Mouse (Mus musculus) midbrain, embryonic 16.5 days (tissue): ENCODE data around the gene Cd244a. TPM values are rescaled to one million over a fixed set of nuclear protein-coding genes. Genes with fewer than 3 reads are reported as not detected.

Experiments used
- ATAC-seq: fragments of 200-750 bp; cut with Nextera tagmentation; 2 replicates; pipeline ENCODE4 v1.8.0; 2017; ENCODE audit warnings: moderate TSS enrichment
- H3K27ac ChIP-seq: fragments of 300-500 bp; sonication (generic); 2 replicates; pipeline ENCODE4 v1.5.1; 2014; ENCODE audit warnings: mild to moderate bottlenecking, low read length, mixed read lengths
- H3K27me3 ChIP-seq: fragments of 300-500 bp; sonication (generic); 2 replicates; pipeline ENCODE4 v1.6.1; 2014; ENCODE audit warnings: low read depth, low read length, mixed read lengths; ENCODE audit not compliant: control insufficient read depth, insufficient read depth
- H3K36me3 ChIP-seq: fragments of 300-500 bp; sonication (generic); 2 replicates; pipeline ENCODE4 v1.6.1; 2014; ENCODE audit warnings: mild to moderate bottlenecking, low read length, moderate library complexity, mixed read lengths; ENCODE audit not compliant: control insufficient read depth, insufficient read depth
- H3K4me1 ChIP-seq: fragments of 300-500 bp; sonication (generic); 2 replicates; pipeline ENCODE4 v1.6.1; 2014; ENCODE audit warnings: mild to moderate bottlenecking, low read length, mixed read lengths; ENCODE audit not compliant: control insufficient read depth, insufficient read depth
- H3K4me2 ChIP-seq: fragments of 300-500 bp; sonication (generic); 2 replicates; pipeline ENCODE4 v1.6.1; 2014; ENCODE audit warnings: mild to moderate bottlenecking, low read length, mixed read lengths
- H3K4me3 ChIP-seq: fragments of 300-500 bp; sonication (generic); 2 replicates; pipeline ENCODE4 v1.5.1; 2014; ENCODE audit warnings: low read depth, mild to moderate bottlenecking, low read length, moderate library complexity, mixed read lengths
- H3K9ac ChIP-seq: fragments of 300-500 bp; sonication (generic); 2 replicates; pipeline ENCODE4 v1.6.1; 2014; ENCODE audit warnings: low read depth, low read length, mixed read lengths
- H3K9me3 ChIP-seq: fragments of 300-500 bp; sonication (generic); replicated peaks from 2 replicates; pipeline ENCODE4 v1.6.1; 2014; ENCODE audit warnings: mild to moderate bottlenecking, low read length, mixed read lengths; ENCODE audit not compliant: control insufficient read depth, poor library complexity, severe bottlenecking
- whole genome bisulfite sequencing: fragments of 180-500 bp; shearing (Covaris S2); extraction: QIAGEN DNeasy Blood & Tissue Kit; methylation state at CpG from one replicate; pipeline ENCODE4 v1.1.7; 2014; 5-methylcytosine and 5-hydroxymethylcytosine counted together
- polyA plus RNA-seq: library from polyadenylated mRNA; unstranded; fragments of >200 nt; fragmentation: Nextera tagmentation; extraction: Ambion mirVana; gene quantifications from 2 replicates; pipeline ENCODE4 v1.2.1, GENCODE M21; 2015

Gene Cd244a
- polyA plus RNA-seq, 1 experiment from 2014 or later, result not detected

DNA sequence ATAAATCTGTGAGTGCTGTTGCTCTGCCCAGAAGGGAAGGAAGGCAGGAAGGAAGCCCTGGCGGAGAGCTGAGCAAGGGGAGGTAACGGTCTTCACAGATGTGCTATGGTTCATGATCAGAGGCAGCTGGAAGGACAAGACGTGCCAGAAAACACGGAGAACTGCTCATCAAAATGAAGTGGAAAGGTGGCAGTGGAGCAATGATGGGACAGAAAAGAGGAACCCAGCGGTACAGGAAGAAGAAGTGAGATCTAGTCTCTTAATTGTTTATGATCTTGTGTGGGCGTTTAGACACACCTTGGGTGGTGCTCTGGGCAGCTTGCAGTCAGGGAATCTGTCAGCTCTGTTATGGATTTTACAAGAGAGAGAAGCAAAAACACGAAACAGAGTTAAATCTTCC is 7.7 kb upstream of the Cd244a start:
- Histone ChIP-seq H3K9me3 (no peaks in the 10 kb centered on the region), H3K4me3 (no peak overlapping the region), H3K27me3 (no peaks in the 10 kb centered on the region), H3K36me3 (no peaks in the 10 kb centered on the region), H3K4me2 (no peak overlapping the region), H3K4me1 (no peaks in the 10 kb centered on the region), H3K9ac (no peak overlapping the region), H3K27ac (no peak overlapping the region)
- no peak for ATAC-seq
- WGBS, result 87% methylated on average over 7 of the region's 7 CpGs

DNA sequence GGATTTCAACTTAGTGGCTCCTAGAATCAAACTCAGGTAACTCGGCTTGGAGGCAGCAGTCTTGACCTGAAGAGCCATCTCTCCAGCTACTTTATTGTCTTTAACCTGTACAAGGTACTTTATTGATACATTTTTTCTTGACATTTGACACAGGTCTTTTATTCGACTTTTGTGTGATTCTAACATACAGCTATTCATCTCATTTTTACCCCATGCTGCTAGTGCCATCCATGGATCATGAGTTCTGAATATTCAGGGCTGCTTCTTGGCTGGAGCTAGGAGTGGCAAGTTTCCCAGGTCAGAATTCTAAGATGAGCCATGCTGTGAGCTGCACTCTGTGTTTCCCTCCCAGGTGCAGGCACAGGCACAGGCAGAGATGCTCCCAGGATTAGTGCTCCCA is 6.8 kb upstream of the Cd244a start:
- 79% methylated on average over 2 of the region's 2 CpGs for WGBS
- H3K9me3 ChIP-seq, result no peaks in the 10 kb centered on the region

DNA sequence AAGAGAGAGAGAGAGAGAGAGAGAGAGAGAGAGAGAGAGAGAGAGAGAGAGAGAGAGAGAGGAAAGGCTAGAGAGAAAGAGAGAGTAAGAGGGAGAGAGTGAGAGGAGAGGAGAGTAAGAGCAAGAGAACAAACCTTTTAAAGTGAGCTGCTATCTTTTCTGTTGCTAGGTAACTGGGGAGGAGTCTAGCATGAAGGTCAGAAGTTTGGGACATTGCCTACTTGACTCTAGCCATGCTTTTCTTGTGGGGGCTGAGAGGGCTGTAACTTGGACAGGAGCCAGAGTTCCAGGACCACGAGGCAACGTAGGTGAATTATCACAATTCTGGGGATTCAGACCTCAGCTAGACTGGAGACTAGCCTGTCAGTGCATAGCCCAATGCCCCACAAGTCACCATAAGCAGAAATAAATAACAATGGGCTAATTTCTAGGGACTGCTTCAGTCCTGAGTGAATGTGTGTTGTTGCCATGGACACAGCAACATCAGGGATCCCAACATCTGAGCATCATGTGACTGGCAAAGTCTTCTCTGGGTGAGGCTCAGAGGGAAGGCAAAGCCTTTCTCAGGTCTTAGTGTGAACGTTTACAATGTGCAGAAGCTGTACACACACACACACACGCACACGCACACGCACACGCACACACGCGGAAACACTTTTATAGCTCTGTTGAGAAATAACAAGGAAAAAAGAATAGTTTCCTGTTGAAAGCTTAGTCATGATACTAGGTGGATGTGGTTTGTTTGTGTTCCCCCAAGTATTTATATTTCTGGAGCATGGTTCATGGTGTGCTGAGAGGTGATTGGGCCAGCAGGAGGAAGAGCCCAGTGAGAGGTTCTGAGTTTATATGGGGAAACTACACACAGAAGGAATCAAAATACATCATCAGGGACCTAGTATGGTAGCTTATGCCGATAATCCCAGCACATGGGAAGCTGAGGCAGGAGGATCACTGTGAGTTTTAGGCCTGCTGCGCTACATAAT is 5.3 kb upstream of the Cd244a start:
- ATAC-seq, result peak; percentile 62; the same call in 1 of the 2 replicates
- no peak overlapping the region for H3K27ac ChIP-seq
- H3K36me3 ChIP-seq, result no peaks in the 10 kb centered on the region
- WGBS, result 82% methylated on average over 11 of the region's 11 CpGs
- no peak overlapping the region for H3K4me3 ChIP-seq
- H3K27me3 ChIP-seq, result no peaks in the 10 kb centered on the region
- H3K9me3 ChIP-seq, result no peaks in the 10 kb centered on the region
- no peak overlapping the region for H3K9ac ChIP-seq
- H3K4me2 ChIP-seq, result no peak overlapping the region
- H3K4me1 ChIP-seq, result no peaks in the 10 kb centered on the region

More for the DNA sequence above, 6.8 kb upstream of the Cd244a start:
- Histone ChIP-seq H3K4me2 (no peak overlapping the region), H3K9ac (no peak overlapping the region), H3K27ac (no peak overlapping the region), H3K4me1 (no peaks in the 10 kb centered on the region), H3K36me3 (no peaks in the 10 kb centered on the region), H3K4me3 (no peak overlapping the region), H3K27me3 (no peaks in the 10 kb centered on the region)
- no peak for ATAC-seq

DNA sequence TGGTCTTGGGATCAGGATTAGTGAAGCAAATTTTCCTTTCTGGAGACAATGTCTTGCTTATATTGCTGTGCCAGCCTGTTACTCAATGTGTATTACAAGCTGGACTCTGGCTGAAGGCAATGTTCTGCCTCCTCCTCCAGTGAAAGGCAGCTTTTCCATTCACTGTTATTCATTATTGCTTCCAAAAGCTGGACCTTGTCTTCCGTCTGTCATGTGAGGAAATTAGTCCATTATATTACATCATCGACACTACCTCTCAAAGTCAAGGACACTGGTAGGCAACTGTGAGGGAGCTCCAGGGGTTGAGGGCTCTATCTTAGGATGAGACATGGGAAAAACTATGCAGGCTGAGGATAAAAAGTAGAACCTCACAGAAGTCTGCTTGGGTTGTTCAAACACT is 2.6 kb upstream of the Cd244a start:
- Histone ChIP-seq H3K9ac (no peak overlapping the region), H3K4me3 (no peak overlapping the region), H3K9me3 (no peaks in the 10 kb centered on the region), H3K4me2 (no peak overlapping the region), H3K27ac (no peak overlapping the region), H3K4me1 (no peaks in the 10 kb centered on the region), H3K27me3 (no peaks in the 10 kb centered on the region), H3K36me3 (no peaks in the 10 kb centered on the region)
- WGBS, result 89% methylated on average over 2 of the region's 2 CpGs
- no peak for ATAC-seq

DNA sequence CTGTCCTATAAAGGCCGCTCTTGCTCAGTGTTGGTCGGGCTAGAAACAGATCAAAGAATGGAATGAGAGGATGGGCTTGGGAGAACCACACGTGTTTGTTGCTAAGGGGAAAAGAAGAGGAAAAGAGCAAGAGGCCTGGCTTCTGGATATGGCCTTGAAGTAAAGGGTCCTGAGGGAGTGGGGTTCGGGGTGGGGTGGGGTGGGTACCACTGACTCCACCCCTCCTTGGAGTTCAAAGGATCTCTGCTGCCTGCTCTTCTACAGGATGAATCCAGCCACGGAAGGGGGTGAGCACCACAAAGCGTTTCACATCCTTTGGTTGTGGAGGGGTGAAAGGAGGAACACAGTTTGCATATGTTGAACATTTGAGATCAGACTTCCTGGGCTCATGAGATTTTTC is 586 bp upstream of the Cd244a start:
- Histone ChIP-seq H3K9ac (no peak overlapping the region), H3K4me3 (no peak overlapping the region), H3K27ac (no peak overlapping the region), H3K9me3 (no peaks in the 10 kb centered on the region), H3K27me3 (no peaks in the 10 kb centered on the region), H3K4me2 (no peak overlapping the region), H3K36me3 (no peaks in the 10 kb centered on the region), H3K4me1 (no peaks in the 10 kb centered on the region)
- no peak for ATAC-seq
- WGBS, result 82% methylated on average over 6 of the region's 6 CpGs

DNA sequence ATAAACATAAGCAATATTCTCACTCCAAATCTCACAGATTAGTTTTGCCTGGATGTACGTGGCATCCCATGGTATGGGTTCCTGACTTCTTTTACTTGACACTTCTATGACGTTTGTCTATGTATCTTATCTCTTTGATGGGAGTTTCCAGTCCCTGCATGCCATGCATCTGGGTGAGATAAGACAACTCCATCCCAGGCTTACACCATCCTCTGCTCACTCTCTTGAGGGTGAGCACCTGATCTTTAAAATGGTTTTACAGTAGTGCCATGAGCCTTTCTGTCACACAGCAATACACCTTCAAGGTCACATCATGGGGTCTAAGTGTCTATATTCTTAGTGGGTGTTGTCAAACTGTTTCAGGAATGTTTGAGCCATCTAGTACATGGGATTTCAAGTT is 1.3 kb downstream of the Cd244a start:
- no peak overlapping the region for H3K27ac ChIP-seq
- no peak overlapping the region for H3K4me3 ChIP-seq
- no peaks in the 10 kb centered on the region for H3K4me1 ChIP-seq
- WGBS, result 84% methylated on average over 2 of the region's 2 CpGs
- no peak overlapping the region for H3K4me2 ChIP-seq
- H3K36me3 ChIP-seq, result no peaks in the 10 kb centered on the region
- no peak overlapping the region for H3K9ac ChIP-seq
- no peak for ATAC-seq
- H3K9me3 ChIP-seq, result no peaks in the 10 kb centered on the region
- H3K27me3 ChIP-seq, result no peaks in the 10 kb centered on the region

DNA sequence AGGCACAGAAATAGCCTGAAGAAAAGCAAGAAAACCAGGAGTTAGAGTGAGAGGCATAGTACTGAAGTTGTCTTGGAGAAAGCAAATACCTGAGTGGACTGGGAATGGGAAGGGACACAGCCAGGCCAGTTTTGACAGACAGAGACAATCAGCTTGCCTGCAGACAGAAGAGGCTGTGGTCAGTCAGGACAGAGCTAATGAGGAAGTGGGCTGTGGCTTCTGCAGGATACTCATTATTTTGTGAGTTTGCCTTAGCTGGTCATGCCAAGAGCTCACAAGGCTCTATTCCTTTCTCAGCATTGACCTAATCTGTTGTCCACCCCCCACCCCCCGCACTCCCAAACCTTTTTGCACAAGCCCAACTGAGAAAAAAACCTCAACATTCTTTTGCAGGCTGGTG is 2.2 kb downstream of the Cd244a start:
- Histone ChIP-seq H3K9ac (no peak overlapping the region), H3K4me3 (no peak overlapping the region), H3K4me2 (no peak overlapping the region), H3K36me3 (no peaks in the 10 kb centered on the region), H3K9me3 (no peaks in the 10 kb centered on the region), H3K4me1 (no peaks in the 10 kb centered on the region), H3K27me3 (no peaks in the 10 kb centered on the region), H3K27ac (no peak overlapping the region)
- WGBS, result 67% methylated on average over 1 of the region's 1 CpGs
- ATAC-seq, result no peak

DNA sequence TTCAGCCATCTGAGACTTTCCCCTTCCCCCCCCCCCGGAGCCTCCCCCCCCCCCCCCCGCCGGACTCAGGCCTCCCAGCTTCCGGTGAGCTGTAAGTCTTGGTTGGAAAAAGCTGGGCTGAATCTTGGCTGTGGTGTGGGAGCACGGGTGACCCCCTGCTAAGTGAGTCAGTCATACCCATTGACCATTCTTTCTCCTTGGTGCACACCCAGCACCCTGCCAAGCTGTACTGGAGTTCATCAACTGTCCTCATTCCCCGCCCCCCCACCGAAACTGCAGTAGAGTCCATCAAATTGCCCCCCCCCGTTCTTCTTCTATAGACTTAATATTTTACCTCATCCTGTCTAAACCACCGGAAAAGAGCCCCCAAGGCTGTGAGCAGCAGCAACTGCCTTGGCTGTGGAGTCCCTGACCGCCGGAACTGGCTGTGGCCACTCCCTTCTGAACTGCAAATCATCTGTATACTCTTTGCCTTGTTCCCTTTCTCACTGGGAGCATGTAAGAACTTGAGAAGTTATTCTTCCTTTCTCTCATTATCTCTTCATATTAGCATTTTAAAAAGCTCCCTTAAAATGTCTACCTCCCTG is 2.7 kb downstream of the Cd244a start:
- Histone ChIP-seq H3K36me3 (no peaks in the 10 kb centered on the region), H3K4me2 (no peak overlapping the region), H3K9ac (no peak overlapping the region), H3K9me3 (no peaks in the 10 kb centered on the region), H3K4me1 (no peaks in the 10 kb centered on the region), H3K27ac (no peak overlapping the region), H3K27me3 (no peaks in the 10 kb centered on the region), H3K4me3 (no peak overlapping the region)
- no peak for ATAC-seq
- WGBS, result 84% methylated on average over 7 of the region's 11 CpGs

DNA sequence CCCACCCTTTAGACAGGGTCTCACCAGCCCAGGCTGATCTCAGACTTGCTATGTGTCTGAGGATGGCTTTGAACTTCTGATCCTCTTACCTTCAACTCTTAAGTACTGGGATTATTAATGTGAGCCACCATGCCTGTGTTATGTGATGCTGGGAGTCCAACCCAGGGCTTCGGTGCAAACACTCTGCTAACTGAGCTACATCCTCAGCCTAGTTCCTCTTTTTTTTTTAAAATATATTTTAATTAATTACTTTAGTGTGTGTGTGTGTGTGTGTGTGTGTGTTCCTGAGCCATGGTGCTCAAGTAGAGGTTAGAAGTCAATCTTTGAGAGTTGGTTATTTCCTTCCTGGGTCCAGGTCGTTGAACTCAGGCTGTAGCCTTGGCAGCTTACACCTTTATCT is 4.0 kb downstream of the Cd244a start:
- no peak overlapping the region for H3K4me2 ChIP-seq
- ATAC-seq, result no peak
- 86% methylated on average over 2 of the region's 2 CpGs for WGBS
- H3K36me3 ChIP-seq, result no peaks in the 10 kb centered on the region
- H3K9me3 ChIP-seq, result no peaks in the 10 kb centered on the region
- no peak overlapping the region for H3K4me3 ChIP-seq
- no peaks in the 10 kb centered on the region for H3K27me3 ChIP-seq
- H3K9ac ChIP-seq, result no peak overlapping the region
- H3K27ac ChIP-seq, result no peak overlapping the region
- no peaks in the 10 kb centered on the region for H3K4me1 ChIP-seq
